Mouse (Mus musculus) heart, adult 10 weeks (tissue): Measurements from ENCODE around the gene Tex52. TPM values are rescaled to one million over a fixed set of nuclear protein-coding genes. Genes with fewer than 3 reads are reported as not detected.

Source experiments
- polyA plus RNA-seq: library from polyadenylated mRNA; stranded (reverse); fragments of 350-450 nt; fragmentation: Illumina TruSeq; extraction: RNeasy Lipid Tissue Mini Kit (QIAGEN cat#74804); gene quantifications from one replicate; pipeline ENCODE4 v1.2.3, GENCODE M21; 2014; ENCODE audit warnings: low read depth, low replicate concordance

The Tex52 gene
- not detected for polyA plus RNA-seq

DNA sequence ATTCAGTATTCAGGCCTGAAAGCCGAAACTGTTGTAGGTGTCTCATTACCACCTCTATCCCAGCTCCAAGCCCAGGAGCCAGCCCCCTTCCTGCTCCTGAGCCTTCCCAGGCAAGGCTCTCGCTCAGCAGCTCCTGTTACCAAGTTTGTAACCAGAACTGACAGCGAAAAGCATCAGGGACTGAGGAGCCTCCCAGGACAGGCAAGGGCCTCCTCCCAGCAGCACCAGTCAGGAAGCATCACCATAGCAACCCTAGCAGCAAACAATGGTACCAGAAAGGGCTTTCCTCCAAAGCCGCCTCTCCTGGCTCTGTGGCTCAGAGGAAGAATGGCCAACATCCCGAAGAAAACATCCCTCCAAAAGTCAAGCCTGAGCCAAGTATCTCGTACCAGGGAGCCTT, at the start of gene Tex52, which contains the start of gene Gm44596:
Gene Tex52, plus strand, starts transcription at position 265 of the 400 bp plus-strand sequence.
Gene Gm44596, plus strand, starts transcription at position 312 of the 400 bp plus-strand sequence.

DNA sequence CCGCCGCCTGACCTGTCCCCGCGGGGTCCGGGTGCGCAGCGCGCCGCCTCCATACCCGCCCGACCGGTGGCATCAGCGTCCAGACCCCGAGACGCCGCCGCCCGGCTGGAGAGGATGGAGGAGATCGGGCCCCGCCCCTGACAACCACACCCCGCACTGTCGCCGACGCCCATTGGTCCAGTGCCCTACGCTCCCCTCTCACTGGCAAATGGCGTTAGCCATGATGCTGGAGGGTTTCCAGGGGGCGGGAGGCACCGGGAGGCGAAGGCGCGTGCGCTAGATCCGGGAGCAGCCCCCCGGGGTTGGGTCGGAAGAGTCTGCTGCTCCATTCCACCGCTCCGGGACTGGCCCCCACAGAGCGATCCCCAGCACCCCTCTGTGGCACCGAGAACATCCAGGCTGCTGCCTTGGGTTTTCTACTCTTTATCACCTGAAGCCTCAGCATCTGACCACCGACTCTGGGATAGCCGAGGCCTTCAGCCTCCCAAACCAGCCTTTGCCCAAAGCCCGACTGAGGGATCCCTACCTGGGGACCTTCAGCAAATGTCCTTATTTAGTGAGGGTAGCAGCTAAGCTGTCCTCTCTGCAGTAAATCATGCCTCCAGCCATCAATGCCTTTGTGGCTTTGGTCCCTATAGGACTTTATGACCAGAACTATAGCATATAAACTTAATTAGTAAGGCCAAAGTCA, 19.4 kb upstream of the Tex52 start, which contains the start of gene Tulp3:
Gene Tulp3, minus strand, starts transcription at position 126 of the 691 bp plus-strand sequence.

GRCm38 (mm10) chr6:128362381-128363006, 12.8 kb upstream of the Tex52 start, which contains the start of the genes Rhno1 and Foxm1:
Gene Rhno1 (minus strand): TSS chr6:128362911.
Gene Foxm1 (plus strand): TSS chr6:128362967.

GRCm38 (mm10) chr6:128398996-128399395, 23.7 kb downstream of the Tex52 start, which contains the start of gene Nrip2:
Gene Nrip2 (plus strand): TSS chr6:128399296.

GRCm38 (mm10) chr6:128424269-128425019, 49.2 kb downstream of the Tex52 start, which contains the start of gene Itfg2:
Gene Itfg2 (minus strand): TSS chr6:128424931.

Other genes with a start within 250 kb of the Tex52 start
- gene Tspan9, start 231.9 kb upstream of the Tex52 start, polyA plus RNA-seq: 59.1 TPM
- 1.6 TPM for gene Tead4, start 74.6 kb upstream of the Tex52 start, polyA plus RNA-seq
- gene Tulp3, start 19.6 kb upstream of the Tex52 start, polyA plus RNA-seq: 7.1 TPM
- gene Rhno1, start 12.5 kb upstream of the Tex52 start, polyA plus RNA-seq: 13.7 TPM
- gene Foxm1, start 12.5 kb upstream of the Tex52 start, polyA plus RNA-seq: 0.89 TPM
- gene Gm44596, start within 50 bp of the Tex52 start, polyA plus RNA-seq: not detected
- gene Nrip2, start 23.8 kb downstream of the Tex52 start, polyA plus RNA-seq: 2.7 TPM
- gene Itfg2, start 49.5 kb downstream of the Tex52 start, polyA plus RNA-seq: 19.0 TPM
- 373 TPM for gene Fkbp4, start 63.2 kb downstream of the Tex52 start, polyA plus RNA-seq
- 3.1 TPM for gene Pzp, start 151.3 kb downstream of the Tex52 start, polyA plus RNA-seq
- gene A2ml1, start 206.2 kb downstream of the Tex52 start, polyA plus RNA-seq: not detected
- not detected for gene Klrb1a, start 248.1 kb downstream of the Tex52 start, polyA plus RNA-seq